ENCODE assay signal across 8 mouse cellular contexts in the genomic region with DNA sequence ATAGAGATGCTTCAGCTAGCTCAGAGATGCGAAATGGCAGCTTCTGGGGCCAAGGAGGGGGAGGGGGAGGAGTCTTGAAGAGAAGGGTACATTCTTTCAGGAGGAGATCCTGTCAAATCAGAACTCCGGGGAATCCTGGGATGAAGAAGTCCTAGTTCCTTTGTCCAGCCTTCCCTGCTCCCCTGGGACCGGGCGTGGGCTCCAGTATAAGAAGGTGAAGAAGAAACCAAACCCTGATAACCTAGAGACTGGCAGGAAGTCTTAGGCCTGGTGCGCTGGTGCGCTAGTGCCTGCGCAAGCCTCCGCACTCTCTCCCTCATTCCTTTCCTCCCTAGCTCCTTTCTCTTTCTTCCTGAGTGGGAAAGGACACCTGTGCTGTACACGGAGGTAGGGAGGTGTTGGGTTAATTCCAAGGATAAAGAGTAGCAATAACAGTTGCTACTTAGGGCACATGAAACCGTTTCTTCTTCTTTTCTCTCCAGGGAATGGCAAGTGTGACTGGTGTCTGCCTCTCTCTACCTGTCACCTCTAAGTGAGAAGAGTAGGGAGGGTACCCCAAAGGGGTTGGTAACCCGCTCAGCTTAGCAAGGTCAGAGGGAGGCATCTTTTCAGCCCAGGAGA. TPM values are rescaled to one million over a fixed set of nuclear protein-coding genes. Genes with fewer than 3 reads are reported as not detected.
A peak's percentile ranks its signal among the peaks of the same experiment; 100 is the strongest.
DNase-seq lines count a peak whose midpoint lies in the region; ATAC-seq lines count a peak whose summit lies in the region.

No protein-coding gene starts in this region.

- peak overlapping the region; percentile 65; the same call in 1 of the 2 replicates for H3K9ac ChIP-seq in forebrain, embryonic 11.5 days (ENCODE audit: low read length)
- peak overlapping the region; percentile 90 for H3K9ac ChIP-seq in liver, embryonic 12.5 days

- ATAC-seq in forebrain, embryonic 11.5 days (replicated peaks; ENCODE audit: low FRiP score): no peak
- ATAC-seq in liver, embryonic 12.5 days: no peak

- DNase-seq in cerebellum, postnatal 10 days: peak; percentile 50 to 52
- DNase-seq in cerebellum, postnatal 36 days: no peak
- DNase-seq in CD4-positive helper T cell, adult 2 months (ENCODE audit: low read depth, low spot score): peak; percentile 54
- DNase-seq in forebrain, embryonic 11.5 days (ENCODE audit: low spot score): no peak
- DNase-seq in retina, postnatal 1 day: peak; percentile 51
- no peak for DNase-seq in left cerebral cortex, postnatal 25 days (ENCODE audit: low spot score in 2 of 2)
- no peak for DNase-seq in left cerebral cortex, postnatal 14 days (ENCODE audit: low spot score in 2 of 2)

- intact Hi-C loops in left cerebral cortex, postnatal 25 days (cut with DNase I): loop anchor here (2.0 kb wide), 1 partner anchor 25 kb away; the partner anchor contains the start of gene Myl6b
- intact Hi-C loops in left cerebral cortex, postnatal 14 days (cut with DNase I): no loop called here

- peaks cover 4% of the 10 kb centered on the region; the same call in 1 of the 2 replicates for H3K4me1 ChIP-seq in forebrain, embryonic 11.5 days (replicated peaks; ENCODE audit: control insufficient read depth, insufficient read depth, low read length)
- H3K4me1 ChIP-seq in liver, embryonic 12.5 days: peaks cover 35% of the 10 kb centered on the region

- WGBS in forebrain, embryonic 11.5 days: 6% methylated on average over 11 of the region's 11 CpGs
- 20% methylated on average over 11 of the region's 11 CpGs for WGBS in liver, embryonic 12.5 days (ENCODE audit: insufficient replicate concordance)

- no peaks in the 10 kb centered on the region for H3K9me3 ChIP-seq in forebrain, embryonic 11.5 days (ENCODE audit: control insufficient read depth, low read length)
- H3K9me3 ChIP-seq in liver, embryonic 12.5 days (replicated peaks): no peaks in the 10 kb centered on the region

- no peak overlapping the region for H3K27ac ChIP-seq in forebrain, embryonic 11.5 days (ENCODE audit: low read depth, low read length)
- H3K27ac ChIP-seq in liver, embryonic 12.5 days: peak overlapping the region; percentile 92; the same call in 1 of the 2 replicates

- H3K4me2 ChIP-seq in forebrain, embryonic 11.5 days (ENCODE audit: low read depth, low read length, severe bottlenecking): peak overlapping the region; percentile 99
- peak overlapping the region; percentile 100 for H3K4me2 ChIP-seq in liver, embryonic 12.5 days

- peak overlapping the region; percentile 64 for H3K4me3 ChIP-seq in forebrain, embryonic 11.5 days (ENCODE audit: low read depth, low read length)
- H3K4me3 ChIP-seq in liver, embryonic 12.5 days: peak overlapping the region; percentile 83

- peaks cover 22% of the 10 kb centered on the region for H3K27me3 ChIP-seq in forebrain, embryonic 11.5 days (ENCODE audit: control insufficient read depth, insufficient read depth, low read length)
- peaks cover 5% of the 10 kb centered on the region; the same call in 1 of the 2 replicates for H3K27me3 ChIP-seq in liver, embryonic 12.5 days (replicated peaks)

- H3K36me3 ChIP-seq in forebrain, embryonic 11.5 days (ENCODE audit: control insufficient read depth, insufficient read depth, low read length): no peaks in the 10 kb centered on the region
- H3K36me3 ChIP-seq in liver, embryonic 12.5 days: peaks cover 33% of the 10 kb centered on the region

RNA-seq across cellular contexts. Expression of gene Esyt1, which starts 1.4 kb away (rescaled TPM):
- 15.2 and 18.1 TPM in 2 replicates for polyA plus RNA-seq in forebrain, embryonic 11.5 days (2014; fragmentation: Nextera tagmentation; extraction: Ambion mirVana)
- polyA plus RNA-seq in liver, embryonic 12.5 days (2016; fragmentation: Nextera tagmentation; extraction: Ambion mirVana): 15.0 and 16.0 TPM in 2 replicates
- 1 to 10 TPM; 7.9 to 8.0 TPM for total RNA-seq in left cerebral cortex, postnatal 25 days (2021)
- 1 to 10 TPM; 8.1 to 9.3 TPM for total RNA-seq in left cerebral cortex, postnatal 14 days (2021)

RNA-seq across cellular contexts. Expression of gene Zc3h10, which starts 23.4 kb away (rescaled TPM):
- 16.3 and 17.5 TPM in 2 replicates for polyA plus RNA-seq in forebrain, embryonic 11.5 days (2014; fragmentation: Nextera tagmentation; extraction: Ambion mirVana)
- 7.7 and 8.1 TPM in 2 replicates for polyA plus RNA-seq in liver, embryonic 12.5 days (2016; fragmentation: Nextera tagmentation; extraction: Ambion mirVana)
- 10 to 100 TPM; 13.2 to 13.5 TPM for total RNA-seq in left cerebral cortex, postnatal 25 days (2021)
- 10 to 100 TPM; 11.4 to 12.0 TPM for total RNA-seq in left cerebral cortex, postnatal 14 days (2021)

RNA-seq across cellular contexts. Expression of gene Rpl41, which starts 24.9 kb away (rescaled TPM):
- 3,049 and 3,079 TPM in 2 replicates for polyA plus RNA-seq in forebrain, embryonic 11.5 days (2014; fragmentation: Nextera tagmentation; extraction: Ambion mirVana)
- polyA plus RNA-seq in liver, embryonic 12.5 days (2016; fragmentation: Nextera tagmentation; extraction: Ambion mirVana): 2,924 and 3,037 TPM in 2 replicates
- 1,000 to 10,000 TPM; 1,545 to 1,604 TPM for total RNA-seq in left cerebral cortex, postnatal 25 days (2021)
- total RNA-seq in left cerebral cortex, postnatal 14 days (2021): 1,000 to 10,000 TPM; 1,939 to 2,055 TPM

RNA-seq across cellular contexts. Expression of gene Myl6b, which starts 25.7 kb away (rescaled TPM):
- polyA plus RNA-seq in forebrain, embryonic 11.5 days (2014; fragmentation: Nextera tagmentation; extraction: Ambion mirVana): 3.0 and 3.4 TPM in 2 replicates
- polyA plus RNA-seq in liver, embryonic 12.5 days (2016; fragmentation: Nextera tagmentation; extraction: Ambion mirVana): 1.3 and 1.6 TPM in 2 replicates
- 10 to 100 TPM; 22.9 to 24.0 TPM for total RNA-seq in left cerebral cortex, postnatal 25 days (2021)
- 10 to 100 TPM; 19.1 to 21.7 TPM for total RNA-seq in left cerebral cortex, postnatal 14 days (2021)

RNA-seq across cellular contexts. Expression of gene Myl6, which starts 30.3 kb away (rescaled TPM):
- 620 and 659 TPM in 2 replicates for polyA plus RNA-seq in forebrain, embryonic 11.5 days (2014; fragmentation: Nextera tagmentation; extraction: Ambion mirVana)
- polyA plus RNA-seq in liver, embryonic 12.5 days (2016; fragmentation: Nextera tagmentation; extraction: Ambion mirVana): 533 and 540 TPM in 2 replicates
- total RNA-seq in left cerebral cortex, postnatal 25 days (2021): 100 to 1,000 TPM; 616 to 641 TPM
- total RNA-seq in left cerebral cortex, postnatal 14 days (2021): 100 to 1,000 TPM; 606 to 662 TPM

Comparison
In these comparisons a context has a peak if more than half of its experiments do, and no peak if none do; other contexts are left out.
1. DNase-seq: peak in cerebellum, postnatal 10 days (2 of 2), CD4-positive helper T cell, adult 2 months (single experiment) and retina, postnatal 1 day (single experiment); none in cerebellum, postnatal 36 days (0 of 2), forebrain, embryonic 11.5 days (single experiment), left cerebral cortex, postnatal 25 days (0 of 2) and left cerebral cortex, postnatal 14 days (0 of 2).